Mouse (Mus musculus): ENCODE measurements around the gene Zfp668.
"Not testable (repeated sequence)": the region's sequence is repeated elsewhere in the genome, so short reads cannot be mapped to it uniquely, and the experiment has no call there.

Zfp668 gene

DNA sequence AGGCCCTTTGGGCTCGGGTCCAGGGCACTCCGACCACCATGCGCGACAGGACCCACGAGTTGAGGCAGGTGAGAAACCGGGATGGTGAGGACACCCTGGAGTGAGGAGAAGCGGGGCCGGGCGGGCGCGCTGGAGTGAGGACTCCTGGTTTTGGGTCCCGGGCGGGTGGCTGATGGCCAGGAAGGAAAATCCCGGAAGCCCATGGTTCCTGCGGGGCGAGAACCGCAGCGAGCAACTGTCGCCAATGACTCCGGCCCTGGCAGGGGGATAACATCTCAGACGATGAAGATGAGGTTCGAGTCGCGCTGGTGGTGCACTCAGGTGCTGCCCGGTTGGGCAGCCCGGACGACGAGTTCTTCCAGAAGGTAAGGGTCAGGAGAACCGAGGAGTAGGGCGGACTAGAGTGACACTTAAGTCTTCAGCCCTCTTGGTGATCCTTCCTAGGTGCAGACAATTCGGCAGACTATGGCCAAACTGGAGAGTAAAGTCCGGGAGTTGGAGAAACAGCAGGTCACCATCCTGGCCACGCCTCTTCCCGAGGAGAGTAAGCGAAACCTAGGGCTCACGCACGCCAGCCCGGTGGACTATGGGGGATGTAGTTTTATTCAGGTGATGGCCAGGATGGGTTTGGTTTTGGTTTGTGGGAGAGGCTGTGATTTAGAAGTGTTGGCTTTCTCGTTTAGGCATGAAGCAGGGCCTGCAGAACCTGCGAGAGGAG is 34.5 kb downstream of the Zfp668 start:
- DNase-seq (ENCODE audit: low read depth, low spot score) = peak; percentile 71

DNA sequence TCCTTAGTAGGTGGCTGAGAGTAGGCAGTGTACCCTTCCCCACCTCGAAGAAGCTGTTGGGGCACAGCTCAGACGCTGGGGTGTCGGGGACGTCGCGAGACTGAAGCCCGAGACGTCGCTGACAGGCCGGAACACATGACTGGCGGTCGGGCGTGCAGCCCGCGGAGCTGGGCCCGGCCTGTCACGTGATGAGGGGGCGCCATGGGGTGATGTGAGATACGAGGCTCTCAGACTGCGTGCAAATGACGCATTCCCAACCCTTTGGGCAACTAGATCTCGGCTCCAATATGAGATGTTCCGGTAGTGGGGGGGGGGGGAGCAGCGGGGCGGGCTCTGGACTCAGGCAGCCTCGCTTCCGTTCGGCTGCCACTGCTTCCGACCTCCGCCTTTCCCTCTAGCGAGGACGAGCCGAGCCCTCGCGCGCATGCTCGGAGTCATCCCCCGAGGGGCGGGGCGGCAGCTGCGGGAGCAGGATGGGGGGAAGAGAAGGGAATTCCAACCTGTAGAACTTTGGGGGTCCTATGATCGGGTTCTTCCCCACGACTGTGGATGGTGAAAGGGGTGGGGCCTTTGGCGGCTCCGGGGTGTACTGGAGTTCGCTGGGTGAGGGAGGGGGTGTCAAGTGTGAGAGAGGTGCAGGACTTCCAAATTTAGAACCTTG is 35.2 kb downstream of the Zfp668 start:
- DNase-seq (ENCODE audit: low read depth, low spot score) = peak; percentile 97

- peak; percentile 85 for DNase-seq (ENCODE audit: low read depth, low spot score)
Observed at GRCm38 (mm10) chr7:127840886-127841285, 35.7 kb downstream of the Zfp668 start.

DNA sequence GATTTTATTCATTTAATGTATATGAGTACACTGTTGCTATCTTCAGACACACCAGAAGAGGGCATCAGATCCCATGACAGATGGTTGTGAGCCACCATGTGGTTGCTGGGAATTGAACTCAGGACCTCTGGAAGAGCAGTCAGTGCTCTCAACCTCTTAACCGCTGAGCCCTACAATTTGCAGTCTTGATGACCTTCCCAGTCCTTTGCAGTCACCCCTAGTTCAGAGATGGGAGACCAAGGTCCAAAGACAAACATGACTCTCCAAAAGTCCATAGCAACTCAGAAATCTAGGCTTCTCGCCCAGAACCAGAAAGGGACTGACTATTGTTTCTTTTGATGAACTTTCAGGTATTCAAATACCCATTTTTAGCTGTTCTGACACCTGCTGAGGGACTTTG is 36.6 kb downstream of the Zfp668 start:
- DNase-seq (ENCODE audit: low read depth, low spot score) = not testable (repeated sequence)

DNA sequence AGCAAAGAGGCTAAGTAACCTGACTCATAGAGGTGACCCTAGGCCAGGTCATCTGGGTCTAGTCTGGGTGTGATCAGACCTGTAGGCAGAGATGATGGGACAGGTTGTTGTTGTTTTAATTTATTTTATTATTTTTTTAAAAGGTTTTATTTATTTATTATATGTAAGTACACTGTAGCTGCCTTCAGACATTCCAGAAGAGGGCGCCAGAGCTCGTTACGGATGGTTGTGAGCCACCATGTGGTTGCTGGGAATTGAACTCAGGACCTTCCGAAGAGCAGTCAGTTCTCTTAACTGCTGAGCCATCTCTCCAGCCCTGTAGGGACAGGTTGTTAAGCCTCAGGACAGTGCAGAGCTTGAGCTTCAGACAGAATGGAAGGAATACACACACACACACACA is 38.8 kb downstream of the Zfp668 start:
- DNase-seq (ENCODE audit: low read depth, low spot score) = not testable (repeated sequence)

GRCm38 (mm10) chr7:127837473-127837872 is 39.2 kb downstream of the Zfp668 start:
- DNase-seq (ENCODE audit: low read depth, low spot score) = no peak

- DNase-seq (ENCODE audit: low read depth, low spot score) = no peak
Observed at GRCm38 (mm10) chr7:127835550-127835949, 41.1 kb downstream of the Zfp668 start.

GRCm38 (mm10) chr7:127824176-127824871 is 52.3 kb downstream of the Zfp668 start, which contains the start of the genes Stx4a and Stx1b:
Stx4a (plus strand) TSS chr7:127824294.
Stx1b (minus strand) TSS chr7:127824549.
- DNase-seq (ENCODE audit: low read depth, low spot score) = peak; percentile 67

GRCm38 (mm10) chr7:127823236-127824171 is 53.1 kb downstream of the Zfp668 start:
- DNase-seq (ENCODE audit: low read depth, low spot score) = no peak

GRCm38 (mm10) chr7:127822494-127822893 is 54.1 kb downstream of the Zfp668 start:
- no peak for DNase-seq (ENCODE audit: low read depth, low spot score)

GRCm38 (mm10) chr7:127820836-127821509 is 55.7 kb downstream of the Zfp668 start:
- no peak for DNase-seq (ENCODE audit: low read depth, low spot score)

DNA sequence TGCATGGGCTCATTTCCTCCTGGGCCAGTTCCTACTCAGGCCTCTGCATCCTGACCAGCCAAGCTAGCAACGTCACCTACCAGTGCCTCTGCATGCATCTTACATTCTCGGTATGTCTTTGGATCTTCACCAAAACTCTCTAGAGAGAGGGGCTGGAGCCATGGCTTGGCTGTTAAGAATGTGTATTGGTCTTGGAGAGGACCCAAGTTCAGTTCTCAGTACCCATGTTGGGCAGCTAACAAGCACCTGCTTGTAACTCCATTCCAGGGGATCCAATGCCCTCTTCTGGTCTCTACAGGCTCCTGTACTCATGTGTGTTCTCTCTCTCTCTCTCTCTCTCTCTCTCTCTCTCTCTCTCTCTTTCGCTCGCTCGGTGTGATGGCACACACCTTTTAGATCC is 58.9 kb downstream of the Zfp668 start:
- no peak for DNase-seq (ENCODE audit: low read depth, low spot score)

- no peak for DNase-seq (ENCODE audit: low read depth, low spot score)
Observed at GRCm38 (mm10) chr7:127817053-127817452, 59.6 kb downstream of the Zfp668 start.

- peak; percentile 91 for DNase-seq (ENCODE audit: low read depth, low spot score)
Observed at GRCm38 (mm10) chr7:127815954-127816821, 60.4 kb downstream of the Zfp668 start.

DNA sequence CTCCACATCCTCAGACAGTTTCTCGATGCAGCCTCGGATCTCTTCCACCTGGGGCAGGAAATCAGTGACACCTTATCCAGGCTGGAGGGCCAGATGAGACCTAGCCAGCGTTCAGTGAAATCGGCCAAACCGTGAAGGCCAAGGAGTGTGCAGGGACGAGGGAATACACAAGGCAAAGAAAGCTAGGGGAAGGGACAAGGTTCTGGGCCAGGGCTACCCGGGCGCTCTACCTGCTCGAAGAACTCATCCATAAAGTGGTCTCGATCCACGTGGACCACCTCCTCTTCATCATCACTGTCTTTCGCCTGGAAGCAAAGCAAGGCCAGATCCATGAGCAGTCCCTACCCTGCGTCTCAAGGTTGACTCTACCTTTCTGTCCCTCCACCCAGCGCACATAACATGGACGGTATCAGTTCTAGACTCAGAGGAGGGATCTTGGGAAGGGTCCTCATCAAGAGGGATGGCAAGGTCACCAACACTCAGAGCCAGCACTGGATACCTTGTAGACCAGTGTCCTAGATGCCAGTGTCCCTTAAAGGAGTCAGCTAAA is 61.4 kb downstream of the Zfp668 start:
- no peak for DNase-seq (ENCODE audit: low read depth, low spot score)

DNA sequence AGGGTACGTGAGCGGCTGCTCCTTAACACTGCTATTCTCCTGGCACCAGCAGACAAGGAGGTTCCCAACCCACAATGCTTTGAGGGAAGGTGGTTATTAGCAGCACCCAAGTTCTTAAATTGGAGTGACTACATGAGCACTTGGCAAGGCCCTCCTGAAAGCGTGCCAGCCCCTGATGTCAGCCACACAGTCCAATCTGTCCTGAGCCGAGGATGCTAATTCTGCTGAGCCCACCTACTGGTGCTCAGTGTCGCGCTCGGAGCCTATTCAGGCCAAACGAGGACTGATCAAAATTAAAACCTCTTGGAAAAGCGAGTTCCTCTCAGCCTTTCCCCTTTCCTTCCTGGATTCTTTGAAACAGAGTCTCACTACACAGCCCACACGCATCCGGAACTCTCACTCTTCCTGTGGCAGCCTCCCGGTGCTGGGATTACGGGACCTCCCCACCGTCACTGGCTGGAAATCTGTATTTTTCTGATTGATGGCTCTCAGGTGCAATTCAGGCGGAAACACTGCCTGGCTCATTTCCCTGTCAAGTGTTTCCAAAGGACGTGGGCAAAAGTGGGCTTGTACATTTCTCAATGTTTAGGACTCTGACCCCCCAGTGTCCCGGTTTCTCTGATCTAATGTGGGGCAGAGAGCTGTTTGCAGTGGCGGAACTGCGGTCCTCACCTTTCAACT is 62.2 kb downstream of the Zfp668 start:
- DNase-seq (ENCODE audit: low read depth, low spot score) = peak; percentile 85

GRCm38 (mm10) chr7:127813821-127814220 is 62.8 kb downstream of the Zfp668 start:
- no peak for DNase-seq (ENCODE audit: low read depth, low spot score)
